Mouse (Mus musculus): ENCODE data around the gene Tbc1d8. TPM values are rescaled to one million over a fixed set of nuclear protein-coding genes. Genes with fewer than 3 reads are reported as not detected.

The Tbc1d8 gene
- total RNA-seq, 2 experiments from 2014 or later = 13.9 to 16.8 TPM

DNA sequence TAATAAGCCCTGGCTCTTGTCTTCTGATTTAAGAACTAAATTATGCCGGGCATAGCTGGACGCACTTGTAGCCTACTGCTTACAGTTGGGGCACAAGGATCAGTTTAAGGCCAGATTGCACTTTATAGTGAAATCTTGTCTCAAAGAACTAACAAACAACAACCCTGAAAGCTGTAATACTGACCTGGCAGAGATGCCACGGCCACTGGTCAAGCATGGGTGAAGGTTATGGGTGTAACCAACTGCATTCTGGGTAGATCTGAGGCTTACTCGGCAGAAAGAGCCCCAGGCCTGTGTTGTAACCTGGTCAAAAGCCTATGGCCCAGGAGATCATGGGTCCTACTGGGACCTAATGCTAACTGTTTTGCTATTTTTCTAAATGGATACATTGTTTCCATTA, 26.4 kb downstream of the Tbc1d8 start:
- DNase-seq (ENCODE audit: low spot score in 2 of 2) = no peak
- intact Hi-C loops (cut with DNase I) = no loop called here

DNA sequence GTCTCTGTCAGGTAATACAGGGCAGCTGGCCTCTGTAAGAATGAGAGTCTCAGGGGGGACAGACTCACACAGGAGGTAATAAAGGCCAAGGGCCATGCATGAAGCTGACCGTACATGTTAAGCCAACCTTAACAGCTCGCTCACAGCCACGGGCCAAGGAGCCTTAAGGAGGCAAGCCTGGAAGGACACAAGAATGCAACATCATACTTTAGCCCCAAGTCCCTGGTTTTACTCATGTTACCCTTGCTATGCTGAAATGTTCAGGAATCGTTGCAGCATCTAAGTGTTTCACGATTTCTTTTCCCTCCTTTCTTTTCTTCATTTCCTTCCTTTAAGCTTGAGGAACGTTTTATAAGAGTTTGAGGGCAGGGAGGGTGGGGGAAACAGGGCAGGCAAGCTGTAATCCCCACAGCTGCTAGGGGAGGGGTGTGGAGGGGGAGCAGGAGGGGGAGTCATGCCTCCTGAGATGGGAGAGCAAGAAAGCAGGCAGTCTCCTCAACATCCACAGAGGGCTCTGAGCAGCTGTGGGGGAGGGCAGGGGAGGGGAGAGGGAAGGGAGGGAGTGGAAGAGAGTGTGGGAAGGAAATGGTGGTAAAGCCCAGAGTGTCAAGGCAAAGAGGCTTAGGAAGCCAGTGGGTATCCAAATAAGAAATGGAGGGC, 28.4 kb downstream of the Tbc1d8 start:
- intact Hi-C loops (cut with DNase I) = no loop called here
- no peak for DNase-seq (ENCODE audit: low spot score in 2 of 2)

DNA sequence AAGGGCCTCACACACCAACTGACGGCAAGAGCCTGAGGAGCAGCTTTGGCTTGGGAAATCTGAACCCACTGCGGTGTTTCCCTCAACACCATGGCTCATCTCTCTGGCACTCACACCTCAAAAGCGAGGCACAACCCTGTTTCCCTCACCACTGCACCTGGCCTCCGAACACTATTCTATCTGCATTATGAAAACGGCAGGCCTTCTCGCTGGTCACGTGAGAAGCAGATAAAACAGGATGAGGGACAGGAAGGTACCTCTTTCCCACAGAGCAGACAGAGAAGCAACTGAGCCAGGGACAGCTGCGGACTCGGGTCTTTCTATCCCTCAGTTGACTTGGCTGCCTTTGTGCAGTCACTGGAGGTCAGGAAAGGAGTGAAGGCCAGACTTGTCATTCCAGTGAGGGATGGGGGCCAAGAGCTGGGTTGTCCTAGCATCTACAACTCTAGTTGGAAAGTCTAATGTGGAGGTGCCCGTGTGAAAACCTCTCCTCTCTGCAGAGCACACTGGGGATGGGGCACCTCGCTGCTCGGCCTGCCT, 29.2 kb downstream of the Tbc1d8 start:
- DNase-seq (ENCODE audit: low spot score in 2 of 2) = no peak
- intact Hi-C loops (cut with DNase I) = no loop called here

DNA sequence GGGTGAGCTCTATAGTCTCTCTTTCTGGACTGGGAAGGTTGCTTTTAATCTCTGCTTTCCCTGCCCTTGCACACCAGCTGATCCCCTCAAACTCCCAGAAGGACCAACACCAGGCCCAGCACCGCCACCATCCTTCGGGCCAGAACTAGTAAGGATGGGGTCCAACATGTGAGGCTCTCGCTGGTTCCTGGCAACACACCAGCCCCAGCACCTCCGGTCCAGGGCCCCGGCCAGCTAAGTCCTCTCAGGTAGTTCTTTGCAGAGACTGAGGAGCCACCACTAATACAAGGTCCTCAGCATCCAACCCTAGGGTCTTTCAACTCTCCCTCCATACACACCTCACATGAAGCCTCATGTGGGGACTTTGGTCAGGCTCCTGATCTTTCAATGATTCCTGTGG, 29.7 kb downstream of the Tbc1d8 start:
- intact Hi-C loops (cut with DNase I) = no loop called here
- no peak for DNase-seq (ENCODE audit: low spot score in 2 of 2)

DNA sequence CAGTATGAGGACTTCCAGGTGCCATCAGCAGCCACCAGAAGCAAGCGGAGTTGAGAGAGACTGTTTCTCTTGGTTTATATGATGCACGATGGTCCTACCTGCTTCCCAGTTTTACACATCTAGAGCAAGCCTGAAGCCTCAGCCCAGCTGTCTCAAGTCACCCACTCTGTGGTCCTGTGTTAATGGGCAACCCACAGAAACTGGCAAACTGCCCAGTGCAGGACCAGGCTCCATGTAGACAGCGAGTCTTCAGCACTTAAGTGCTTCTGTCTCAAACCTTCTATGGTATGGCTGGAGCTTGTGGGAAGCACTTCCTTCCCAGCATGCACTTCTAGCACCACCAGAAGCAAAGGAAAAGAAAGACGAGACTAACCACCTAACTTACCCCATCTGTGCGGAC, 30.3 kb downstream of the Tbc1d8 start:
- no peak for DNase-seq (ENCODE audit: low spot score in 2 of 2)
- intact Hi-C loops (cut with DNase I) = no loop called here

DNA sequence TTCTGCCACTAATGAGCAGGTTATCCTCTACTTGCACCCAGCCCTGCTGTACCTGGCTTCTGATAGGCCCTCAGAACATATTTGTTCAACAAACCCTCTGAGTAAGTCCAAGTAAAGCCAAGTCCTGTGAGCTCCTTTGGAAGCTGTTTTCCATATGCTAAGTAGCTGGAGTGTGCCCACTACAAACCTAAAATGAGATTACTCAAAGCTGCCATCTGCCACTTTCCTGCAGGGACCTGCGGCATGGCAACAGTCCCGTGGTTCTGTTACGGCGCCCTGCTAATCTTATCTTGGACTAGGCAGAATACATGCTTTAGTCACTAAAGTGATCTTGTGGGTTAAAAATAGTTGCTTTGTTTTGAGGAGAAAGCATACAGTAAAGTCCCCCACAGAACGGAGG, 32.4 kb downstream of the Tbc1d8 start:
- intact Hi-C loops (cut with DNase I) = no loop called here

DNA sequence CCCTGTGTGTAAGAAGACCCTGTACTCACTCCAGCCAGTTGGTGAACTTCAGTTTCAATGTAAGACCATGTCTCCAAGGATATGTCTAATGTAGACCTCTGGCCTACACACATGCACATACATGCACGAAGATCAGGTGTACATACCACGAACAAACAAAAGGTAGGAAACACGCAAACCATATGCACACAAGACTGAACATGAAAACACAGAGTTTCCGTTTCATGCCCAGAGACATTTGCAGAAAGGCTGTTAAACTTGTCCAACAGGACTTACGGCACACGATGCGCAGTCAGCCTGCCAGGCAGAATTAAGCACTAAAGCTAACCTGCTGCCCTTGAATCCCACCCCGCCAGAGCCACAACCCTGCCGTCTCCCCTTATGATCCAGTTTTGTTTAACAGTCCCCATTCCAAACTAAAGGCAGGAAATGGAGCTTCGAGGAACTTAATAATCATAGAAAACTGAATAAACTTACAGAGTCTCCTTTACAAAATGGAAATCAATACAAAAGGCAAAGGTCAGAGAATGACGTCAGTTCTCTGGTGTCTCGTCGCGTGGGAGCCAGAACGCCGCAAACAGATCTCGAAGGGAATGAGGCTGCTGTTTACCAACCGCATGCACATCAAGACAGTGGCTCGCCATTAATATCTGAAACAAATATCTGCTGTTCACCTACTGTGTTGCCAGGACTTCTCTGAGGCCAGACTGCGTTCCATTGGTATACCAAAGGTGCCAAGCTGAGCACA, 33.1 kb downstream of the Tbc1d8 start:
- intact Hi-C loops (cut with DNase I) = no loop called here
- no peak for DNase-seq (ENCODE audit: low spot score in 2 of 2)

More for the DNA sequence above, 32.4 kb downstream of the Tbc1d8 start:
- peak; percentile 79 to 90 for DNase-seq (ENCODE audit: low spot score in 2 of 2)

DNA sequence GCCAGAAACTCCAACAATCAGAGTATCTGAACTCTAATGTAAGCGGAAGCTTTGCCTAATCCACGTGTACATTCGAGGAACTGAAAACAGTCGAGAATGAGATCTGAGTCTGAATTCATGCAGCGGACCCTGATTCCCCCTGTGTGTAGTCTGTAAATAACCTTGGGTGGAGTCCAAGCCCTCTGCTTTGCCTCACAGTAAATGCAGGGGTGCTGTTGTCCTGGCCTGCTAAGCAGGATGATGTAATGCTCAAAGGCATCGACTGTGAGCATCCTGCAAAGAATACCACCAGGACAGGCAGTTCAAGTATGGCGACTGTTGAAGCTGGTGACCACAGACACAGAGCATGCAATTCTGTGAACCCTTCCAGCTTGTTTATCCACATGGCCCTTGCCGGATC, 34.8 kb downstream of the Tbc1d8 start:
- DNase-seq (ENCODE audit: low spot score in 2 of 2) = no peak
- intact Hi-C loops (cut with DNase I) = no loop called here

DNA sequence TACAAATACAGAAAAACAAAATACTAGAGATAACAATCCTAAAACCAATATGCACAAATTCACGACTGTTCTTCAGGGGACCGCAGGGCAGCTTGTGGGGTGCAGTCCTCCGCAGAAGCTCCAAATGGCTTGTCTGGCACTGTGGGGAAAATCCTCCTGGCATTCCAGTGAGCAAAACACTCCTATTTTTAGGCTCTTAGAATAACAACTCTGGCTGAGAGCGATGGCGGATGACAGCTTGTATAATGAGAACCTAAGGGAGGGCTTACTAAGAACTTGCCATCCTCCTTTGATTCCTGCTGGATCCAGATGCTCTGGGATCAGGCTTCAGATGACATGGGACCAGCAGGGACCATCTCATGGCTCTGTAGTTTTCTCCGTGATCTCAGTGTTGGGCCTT, 36.9 kb downstream of the Tbc1d8 start:
- intact Hi-C loops (cut with DNase I) = no loop called here

DNA sequence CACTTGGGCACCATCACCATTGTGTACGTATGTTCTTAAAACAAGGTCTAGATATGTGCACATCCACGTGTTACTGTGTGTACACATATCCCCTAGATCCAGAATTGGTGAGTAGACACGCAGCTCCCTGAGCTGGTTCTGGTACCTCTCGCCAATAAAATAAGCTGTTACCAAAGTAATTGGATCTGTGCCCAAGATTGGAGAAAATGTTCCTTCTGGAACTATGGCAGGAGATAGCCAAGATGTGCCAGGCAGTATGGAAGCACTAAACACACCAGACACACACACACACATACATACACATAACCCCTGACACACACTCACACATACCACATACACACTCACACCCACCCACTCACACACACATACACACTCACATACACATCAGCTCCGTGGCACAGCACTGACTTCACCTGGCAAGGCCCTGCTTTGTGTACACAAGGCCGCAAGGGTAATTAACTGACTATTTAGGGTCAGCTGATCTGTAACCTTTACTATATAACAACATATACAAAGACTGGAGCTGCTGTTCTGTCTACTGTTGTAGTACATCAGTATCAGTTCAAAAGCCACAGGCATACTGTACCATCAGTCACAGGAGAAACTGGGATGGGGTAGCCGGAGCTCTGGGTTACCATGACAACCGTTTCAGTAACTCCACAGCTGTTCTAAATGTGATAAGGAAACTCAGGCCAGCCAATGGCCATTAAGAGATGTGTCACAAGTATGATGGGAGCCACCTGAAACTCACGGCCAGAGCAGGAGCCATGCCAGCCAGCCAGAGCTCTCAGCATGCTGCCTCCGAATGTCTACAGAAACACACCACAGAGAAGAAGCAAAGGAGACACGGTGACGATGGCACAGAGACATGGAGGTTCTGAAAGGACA, 38.6 kb downstream of the Tbc1d8 start:
- peak in 1 of 2 experiments; percentile 76 for DNase-seq (ENCODE audit: low spot score in 2 of 2)
- intact Hi-C loops (cut with DNase I) = no loop called here

More for the DNA sequence above, 36.9 kb downstream of the Tbc1d8 start:
- peak; percentile 61 to 75 for DNase-seq (ENCODE audit: low spot score in 2 of 2)

DNA sequence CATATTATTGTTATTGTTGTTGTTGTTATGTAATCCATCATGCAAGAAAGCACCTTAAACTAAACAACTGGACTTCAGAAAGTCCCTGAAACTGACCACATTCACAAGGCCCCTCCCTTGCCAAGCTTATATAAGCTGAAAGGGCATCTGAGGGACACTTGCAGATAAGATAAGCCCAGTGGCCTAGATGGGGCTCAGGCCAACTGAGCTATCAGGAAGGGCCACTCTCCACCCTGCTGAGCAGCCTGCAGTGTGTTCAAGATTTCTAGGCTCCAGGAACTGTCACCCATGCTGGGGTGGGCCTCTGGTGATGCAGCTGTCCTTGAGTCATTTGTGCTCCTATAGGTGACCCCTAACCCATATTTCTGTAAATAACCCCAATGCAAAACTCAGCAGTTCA, 39.9 kb downstream of the Tbc1d8 start:
- no peak for DNase-seq (ENCODE audit: low spot score in 2 of 2)
- intact Hi-C loops (cut with DNase I) = no loop called here

DNA sequence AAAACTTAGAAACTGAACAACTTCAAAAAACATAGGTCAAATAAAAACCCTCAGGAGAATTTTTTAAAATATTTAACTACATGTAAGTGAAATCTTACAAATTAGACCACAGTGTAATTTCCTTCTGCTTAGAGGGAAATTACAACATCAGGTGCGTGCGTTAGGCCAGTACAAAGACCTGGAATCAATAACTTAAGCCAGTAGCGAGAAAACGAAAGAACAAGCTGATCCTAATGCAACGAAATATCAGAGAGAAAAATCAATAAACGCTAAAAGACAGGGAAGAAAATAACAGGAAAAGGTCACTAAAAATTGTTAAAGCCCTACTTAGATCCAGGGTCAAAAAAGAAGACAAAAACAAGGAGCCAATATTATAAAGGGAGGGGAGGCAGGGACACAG, 44.3 kb downstream of the Tbc1d8 start:
- no peak for DNase-seq (ENCODE audit: low spot score in 2 of 2)
- intact Hi-C loops (cut with DNase I) = no loop called here

DNA sequence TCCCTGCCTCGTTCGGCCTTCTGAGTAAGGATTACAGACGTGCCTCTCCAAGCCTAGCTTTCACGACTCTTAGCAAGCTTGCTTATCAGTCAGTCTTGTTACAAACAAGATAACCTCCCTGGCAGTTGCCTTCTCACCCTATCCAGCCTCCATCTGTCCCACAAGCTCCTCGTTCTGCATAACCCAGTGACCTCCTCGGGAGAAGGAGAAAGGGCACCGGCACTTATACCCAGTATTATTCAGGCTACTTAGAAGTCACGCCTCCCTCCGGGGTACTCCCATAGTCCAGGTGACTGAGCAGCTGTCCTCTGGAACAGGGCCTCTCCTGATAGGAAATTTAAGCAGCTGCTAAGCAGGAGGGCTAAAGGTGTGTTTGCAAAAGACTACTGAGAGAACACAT, 48.5 kb downstream of the Tbc1d8 start:
- no peak for DNase-seq (ENCODE audit: low spot score in 2 of 2)
- intact Hi-C loops (cut with DNase I) = no loop called here

DNA sequence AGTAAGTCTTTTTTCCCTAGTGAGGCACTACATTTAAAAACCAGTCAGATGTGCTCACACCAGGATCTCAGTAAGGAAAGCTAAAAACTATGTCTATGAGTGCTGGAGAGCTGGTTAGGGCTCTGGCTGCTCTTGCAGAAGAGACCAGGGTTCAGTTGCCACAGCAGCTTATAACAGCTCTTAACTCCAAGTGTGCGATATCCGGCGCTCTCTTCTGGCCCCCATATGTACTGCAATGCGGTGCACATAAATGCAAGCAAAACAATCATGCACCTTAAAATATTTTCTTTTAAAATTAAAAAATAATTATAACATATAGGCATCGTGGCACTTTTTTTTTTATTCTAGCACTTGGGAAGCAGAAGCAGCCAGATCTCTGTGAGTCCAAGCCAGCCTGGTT, 49.5 kb downstream of the Tbc1d8 start:
- intact Hi-C loops (cut with DNase I) = no loop called here

DNA sequence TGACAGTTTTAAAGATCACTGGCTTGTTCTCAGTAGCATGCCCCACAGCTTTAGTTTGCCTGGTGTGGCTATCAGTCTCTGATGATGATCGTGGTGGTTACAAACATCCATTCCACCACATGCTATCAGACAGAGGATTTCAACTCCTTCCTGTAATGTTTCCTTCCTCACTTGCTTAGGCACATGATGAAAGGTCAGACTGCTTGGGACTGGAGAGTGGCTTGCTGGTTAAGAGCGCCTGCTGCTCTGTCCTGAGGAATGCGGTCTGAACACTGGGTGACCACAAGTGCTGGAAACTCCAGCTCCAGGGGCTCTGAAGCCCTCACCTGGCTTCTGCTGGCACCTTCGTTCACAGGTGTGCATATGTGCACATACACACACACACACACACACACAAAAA, 50.3 kb downstream of the Tbc1d8 start:
- intact Hi-C loops (cut with DNase I) = no loop called here
- DNase-seq (ENCODE audit: low spot score in 2 of 2) = no peak

More for the DNA sequence above, 49.5 kb downstream of the Tbc1d8 start:
- DNase-seq (ENCODE audit: low spot score in 2 of 2) = no peak

DNA sequence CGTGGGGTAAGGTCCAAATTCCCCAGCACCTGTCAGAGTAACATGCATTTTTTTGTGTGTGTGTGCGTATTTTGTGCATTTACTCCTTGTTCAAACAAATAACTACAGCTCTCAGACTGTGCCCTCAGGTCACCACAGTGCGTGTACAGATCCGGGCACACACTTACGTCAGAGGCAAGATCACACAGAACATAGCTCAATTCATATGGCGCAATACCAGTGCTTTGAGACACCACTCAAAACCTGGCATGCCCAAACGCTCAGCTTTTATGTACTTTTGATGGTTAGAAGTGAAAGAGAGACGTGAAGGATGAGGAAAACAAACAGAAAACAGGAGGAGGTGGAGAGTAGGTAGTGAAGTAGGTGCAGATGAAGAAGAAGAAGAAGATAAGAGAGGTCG, 53.1 kb downstream of the Tbc1d8 start:
- DNase-seq (ENCODE audit: low spot score in 2 of 2) = no peak
- intact Hi-C loops (cut with DNase I) = no loop called here

DNA sequence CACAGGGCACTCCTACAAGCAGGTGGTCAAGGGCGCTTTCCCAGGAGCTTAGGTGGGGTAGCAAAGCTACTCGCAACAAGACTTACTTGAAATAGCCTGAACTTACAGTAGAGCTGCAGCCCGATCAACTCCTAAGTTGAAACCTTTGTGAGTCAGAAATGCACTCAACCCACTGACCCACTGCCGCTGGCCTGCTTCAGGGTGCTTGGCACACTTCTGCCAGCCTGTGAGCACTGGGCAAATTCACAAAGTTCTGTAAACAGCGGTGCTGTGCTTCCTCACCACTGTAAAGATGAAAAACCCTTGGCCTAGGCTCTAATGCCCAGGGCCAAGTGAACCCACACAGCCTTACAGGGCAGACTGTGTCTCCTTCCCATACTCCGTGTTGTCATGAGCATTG, 57.6 kb downstream of the Tbc1d8 start:
- DNase-seq (ENCODE audit: low spot score in 2 of 2) = no peak
- intact Hi-C loops (cut with DNase I) = no loop called here

DNA sequence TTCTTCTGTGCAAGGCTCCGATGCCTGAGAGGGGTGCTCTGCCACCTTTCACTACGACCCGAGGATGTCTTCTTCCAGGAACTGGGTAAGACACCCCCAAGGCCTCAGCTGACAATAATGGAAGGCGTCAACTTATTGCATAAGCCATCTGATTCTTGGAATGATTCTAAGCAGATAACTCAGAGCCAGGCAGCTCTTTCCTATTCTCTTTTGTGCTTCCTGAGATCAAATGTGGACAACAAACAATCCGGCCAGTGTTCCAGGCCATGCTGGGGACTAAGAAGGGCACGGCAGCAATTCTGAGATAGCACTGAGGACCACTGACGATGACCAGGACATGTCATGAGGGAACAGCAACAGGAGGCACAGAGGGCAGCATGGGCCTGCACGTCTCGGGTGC, 59.7 kb downstream of the Tbc1d8 start:
- DNase-seq (ENCODE audit: low spot score in 2 of 2) = no peak
- intact Hi-C loops (cut with DNase I) = no loop called here

DNA sequence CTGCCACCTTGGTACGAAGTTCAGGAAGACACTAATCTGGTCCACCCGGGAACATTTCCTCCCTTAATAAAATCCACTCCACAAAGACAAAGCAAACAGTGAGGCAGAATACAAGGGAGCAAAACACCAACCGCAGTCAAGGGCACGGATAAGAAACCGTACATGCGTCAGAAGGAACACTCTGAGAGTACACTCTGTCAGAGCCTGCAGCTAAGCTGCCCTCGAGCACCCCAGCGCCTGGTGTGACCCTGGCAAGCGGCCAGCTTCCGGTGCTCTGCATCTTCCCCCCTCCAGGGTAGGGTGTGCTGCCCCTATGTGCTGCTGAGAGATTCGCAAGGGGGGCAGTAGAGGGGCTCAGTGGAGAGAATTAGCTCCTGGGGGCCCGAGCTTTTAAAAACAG, 60.7 kb downstream of the Tbc1d8 start:
- peak; percentile 21 to 34 for DNase-seq (ENCODE audit: low spot score in 2 of 2)
- intact Hi-C loops (cut with DNase I) = no loop called here

All from left cerebral cortex, postnatal 14 days (tissue).